Mouse (Mus musculus) CH12.LX (cell line): ENCODE results near the gene Ctrb1. TPM values are rescaled to one million over a fixed set of nuclear protein-coding genes. Genes with fewer than 3 reads are reported as not detected.

Experiments
- DNase-seq: peaks from one replicate; pipeline ENCODE4 v3.0.0-alpha.2; 2013; ENCODE audit errors: extremely low read depth
- H3K27ac ChIP-seq: 2 replicates; pipeline ENCODE4 v1.5.1; 2012; ENCODE audit warnings: low read depth, mild to moderate bottlenecking, control low read depth, moderate library complexity; ENCODE audit not compliant: insufficient read depth
- H3K27me3 ChIP-seq: replicated peaks from 2 replicates; pipeline ENCODE3; 2012; ENCODE audit warnings: inconsistent platforms
- H3K36me3 ChIP-seq, 2 experiments: replicated peaks in 1 of 2; 2 replicates each; pipeline versions ENCODE3 to v1.6.1; 2012; ENCODE audit warnings: inconsistent platforms in 1 of 2, low read length in 1 of 2, mild to moderate bottlenecking in 1 of 2, mixed read lengths in 1 of 2, moderate library complexity in 1 of 2; ENCODE audit not compliant: control insufficient read depth in 1 of 2, insufficient read depth in 1 of 2
- H3K4me1 ChIP-seq, 2 experiments: 2 replicates each; pipeline ENCODE4 v1.6.1; 2012; ENCODE audit warnings: inconsistent platforms in 1 of 2, moderate library complexity in 1 of 2; ENCODE audit not compliant: insufficient read depth in 2 of 2, control insufficient read depth in 1 of 2
- H3K4me2 ChIP-seq: 2 replicates; pipeline ENCODE4 v1.6.1; 2012; ENCODE audit warnings: low read depth, mild to moderate bottlenecking, control low read depth; ENCODE audit not compliant: poor library complexity, insufficient read depth, severe bottlenecking
- H3K4me3 ChIP-seq, 3 experiments: fragments of 150-350 bp in 1 of 3; sonication (generic) in 1 of 3; replicated peaks in 1 of 3; 2 replicates each; pipeline versions ENCODE3 to v1.5.1; 2011 to 2012; ENCODE audit warnings: low read depth in 2 of 3, low read length in 2 of 3, mild to moderate bottlenecking in 2 of 3, moderate library complexity in 2 of 3, control low read depth in 1 of 3, improper control_type of control experiment in 1 of 3, inconsistent platforms in 1 of 3, mixed read lengths in 1 of 3; ENCODE audit not compliant: poor library complexity in 1 of 3
- H3K79me2 ChIP-seq: replicated peaks from 2 replicates; pipeline ENCODE4 v1.6.1; 2012; ENCODE audit warnings: mild to moderate bottlenecking, moderate library complexity; ENCODE audit not compliant: control insufficient read depth, poor library complexity, insufficient read depth, severe bottlenecking; ENCODE audit errors: extremely low read depth
- H3K9ac ChIP-seq: 2 replicates; pipeline ENCODE4 v1.6.1; 2012; ENCODE audit warnings: low read depth, mild to moderate bottlenecking, control low read depth, moderate library complexity; ENCODE audit not compliant: insufficient read depth
- H3K9me3 ChIP-seq: replicated peaks from 2 replicates; pipeline ENCODE3; 2012; ENCODE audit warnings: low read length, inconsistent platforms, mixed read lengths
- CTCF ChIP-seq, 2 experiments: IDR thresholded peaks in 1 of 2; conservative IDR thresholded peaks in 1 of 2; 2 replicates each; pipeline ENCODE4 v1.5.1; 2011 to 2012; ENCODE audit warnings: low read depth in 2 of 2, low read length in 2 of 2, improper control_type of control experiment in 1 of 2, inconsistent platforms in 1 of 2, mild to moderate bottlenecking in 1 of 2, moderate library complexity in 1 of 2
- ELF1 ChIP-seq: IDR thresholded peaks from 2 replicates; pipeline ENCODE4 v1.6.1; 2014; ENCODE audit warnings: low read depth, mild to moderate bottlenecking, inconsistent platforms, low read length, improper control_type of control experiment
- HCFC1 ChIP-seq: IDR thresholded peaks from 2 replicates; pipeline ENCODE4 v1.6.1; 2012; ENCODE audit warnings: low read depth, mild to moderate bottlenecking, inconsistent platforms, low read length, improper control_type of control experiment
- IRF4 ChIP-seq: IDR thresholded peaks from 2 replicates; pipeline ENCODE4 v1.6.1; 2014; ENCODE audit warnings: low read depth, mild to moderate bottlenecking, inconsistent platforms, low read length, improper control_type of control experiment
- KAT2A ChIP-seq: IDR thresholded peaks from 2 replicates; pipeline ENCODE4 v1.6.1; 2012; ENCODE audit warnings: low read length, improper control_type of control experiment, inconsistent platforms; ENCODE audit not compliant: insufficient replicate concordance
- MAX ChIP-seq: IDR thresholded peaks from 2 replicates; pipeline ENCODE4 v1.6.1; 2011; ENCODE audit warnings: low read length, improper control_type of control experiment
- MXI1 ChIP-seq: IDR thresholded peaks from 2 replicates; pipeline ENCODE4 v1.6.1; 2011; ENCODE audit warnings: mild to moderate bottlenecking, low read depth, low read length, improper control_type of control experiment
- NELFE ChIP-seq: IDR thresholded peaks from 2 replicates; pipeline ENCODE4 v1.6.1; 2011; ENCODE audit warnings: low read depth, low read length, improper control_type of control experiment
- NRF1 ChIP-seq: IDR thresholded peaks from 2 replicates; pipeline ENCODE4 v1.6.1; 2014; ENCODE audit warnings: low read depth, mild to moderate bottlenecking, inconsistent platforms, low read length, improper control_type of control experiment, moderate library complexity
- POLR2A ChIP-seq: IDR thresholded peaks from 2 replicates; pipeline ENCODE4 v1.6.1; 2011; ENCODE audit warnings: low read depth, mild to moderate bottlenecking, improper control_type of control experiment, low read length
- TCF12 ChIP-seq: IDR thresholded peaks from 2 replicates; pipeline ENCODE4 v1.6.1; 2014; ENCODE audit warnings: low read depth, mild to moderate bottlenecking, inconsistent platforms, low read length, improper control_type of control experiment
- ZMIZ1 ChIP-seq: IDR thresholded peaks from 2 replicates; pipeline ENCODE4 v1.6.1; 2012; ENCODE audit warnings: low read depth, mild to moderate bottlenecking, inconsistent platforms, low read length, improper control_type of control experiment
- dilution Hi-C: fragments of 300-500 bp; cut with MboI; formaldehyde crosslinking; loops from 2 replicates; pipeline ENCODE4 v1.14.3; 2020; ENCODE audit warnings: low sequenced_read_pairs; ENCODE audit not compliant: extremely low pct_unique_long_range_greater_than_20kb, extremely low pct_ligation_motif_present
- in situ Hi-C: fragments of 300-500 bp; cut with MboI; formaldehyde crosslinking; loops from 3 replicates; pipeline ENCODE4 v1.14.3; 2019; ENCODE audit warnings: low sequenced_read_pairs, low pct_ligation_motif_present, low pct_unique_long_range_greater_than_20kb, mixed read lengths
- polyA plus RNA-seq: library from polyadenylated mRNA; unstranded; fragments of >175 nt; gene quantifications from 2 replicates; pipeline ENCODE4 v1.2.1, GENCODE M21; 2012; ENCODE audit warnings: low read depth; ENCODE audit not compliant: insufficient read length
- total RNA-seq, 2 experiments: library from RNA; depleted of rRNA; stranded (reverse); fragments of 300-350 nt in 1 of 2; fragments of >200 nt in 1 of 2; gene quantifications; 2 replicates each; pipeline ENCODE4 v1.2.3; 2012 to 2014

Ctrb1 gene
- total and polyA plus RNA-seq, 3 experiments: not detected

GRCm38 (mm10) chr8:111732406-111733085, 41.7 kb upstream of the Ctrb1 start:
- Histone ChIP-seq H3K4me1 (peaks cover 7 to 10% of the 10 kb centered on the region in 2 experiments; a peak in 3 of 4 replicates), H3K36me3 (no peaks in the 10 kb centered on the region), H3K9ac (peak overlapping the region; percentile 34), H3K79me2 (no peaks in the 10 kb centered on the region), H3K27ac (no peak overlapping the region), H3K27me3 (peaks cover 83% of the 10 kb centered on the region), H3K9me3 (no peaks in the 10 kb centered on the region), H3K4me2 (peak overlapping the region; percentile 95), H3K4me3 (peak overlapping the region in 2 of 3 experiments; percentile 57 to 77)
- no peak for DNase-seq
- dilution Hi-C loops (no loop called here), in situ Hi-C loops (loop anchor here (10.0 kb wide), 1 partner anchor 102 kb away; no protein-coding TSS in a partner anchor)
- no peak for TF ChIP-seq MAX
- no peak for TF ChIP-seq HCFC1
- TF ChIP-seq POLR2A: no peak

GRCm38 (mm10) chr8:111732004-111732403, 41.2 kb upstream of the Ctrb1 start:
- in situ Hi-C loops (loop anchor here (10.0 kb wide), 1 partner anchor 103 kb away; no protein-coding TSS in a partner anchor), dilution Hi-C loops (no loop called here)
- H3K4me1 ChIP-seq: peaks cover 7 to 10% of the 10 kb centered on the region in 2 experiments; a peak in 3 of 4 replicates
- TF ChIP-seq HCFC1 (peak; percentile 22; the same call in 1 of the 2 replicates), POLR2A (peak; percentile 61), IRF4 (no peak), NRF1 (no peak), NELFE (0 out of 2 replicates have a peak, but pooled peaks have one; percentile 17), CTCF (conservative IDR thresholded peaks at IDR 0.05 in 1 of 2, IDR thresholded peaks at IDR 0.05 in 1 of 2; ENCODE audit: low read depth in 2 of 2, low read length in 2 of 2) (no peak), TCF12 (0 out of 2 replicates have a peak, but pooled peaks have one; percentile 42), KAT2A (no peak), ZMIZ1 (no peak), MXI1 (peak; percentile 41; the same call in 1 of the 2 replicates), ELF1 (peak; percentile 27; the same call in 1 of the 2 replicates)
- H3K36me3 ChIP-seq: no peaks in the 10 kb centered on the region
- no peak overlapping the region for H3K27ac ChIP-seq
- H3K79me2 ChIP-seq: no peaks in the 10 kb centered on the region
- peak; percentile 83 for DNase-seq
- H3K27me3 ChIP-seq: peaks cover 78% of the 10 kb centered on the region
- H3K9me3 ChIP-seq: no peaks in the 10 kb centered on the region
- peak overlapping the region; percentile 95 for H3K4me2 ChIP-seq
- peak overlapping the region; percentile 57 for H3K9ac ChIP-seq
- H3K4me3 ChIP-seq: peak overlapping the region; percentile 50 to 77 (median 57)
